Mouse (Mus musculus) cerebellum, postnatal 36 days (tissue): ENCODE results near the gene Gfral.
A peak's percentile ranks its signal among the peaks of the same experiment; 100 is the strongest.

Experiments used
- DNase-seq, 2 experiments: peaks; one replicate each; pipeline ENCODE4 v3.0.0; 2021 to 2022; ENCODE audit warnings: mixed read lengths in 2 of 2

Gfral gene

GRCm38 (mm10) chr9:76213557-76213956, at the start of gene Gfral:
TSS of gene Gfral (minus strand) at chr9:76213657.
- no peak for DNase-seq

GRCm38 (mm10) chr9:76257731-76258130, 44.3 kb upstream of the Gfral start:
- DNase-seq, result no peak

GRCm38 (mm10) chr9:76252544-76252943, 39.1 kb upstream of the Gfral start:
- DNase-seq, result no peak

GRCm38 (mm10) chr9:76252109-76252508, 38.7 kb upstream of the Gfral start:
- DNase-seq, result no peak

- DNase-seq, result no peak
These were observed 28.9 kb upstream of the Gfral start for GRCm38 (mm10) chr9:76242322-76242721.

GRCm38 (mm10) chr9:76237946-76238345, 24.5 kb upstream of the Gfral start:
- DNase-seq, result no peak

GRCm38 (mm10) chr9:76237243-76237642, 23.8 kb upstream of the Gfral start:
- no peak for DNase-seq

GRCm38 (mm10) chr9:76236626-76237025, 23.2 kb upstream of the Gfral start:
- peak; percentile 49 to 73 for DNase-seq

GRCm38 (mm10) chr9:76235945-76236503, 22.6 kb upstream of the Gfral start:
- DNase-seq, result peak; percentile 3 to 5

- DNase-seq, result no peak
These were observed 21.4 kb upstream of the Gfral start for GRCm38 (mm10) chr9:76234899-76235298.

GRCm38 (mm10) chr9:76230400-76230799, 16.9 kb upstream of the Gfral start:
- DNase-seq, result no peak

- DNase-seq, result peak; percentile 38 to 54
These were observed 3.9 kb upstream of the Gfral start for GRCm38 (mm10) chr9:76217178-76217975.

- no peak for DNase-seq
These were observed 1.2 kb upstream of the Gfral start for GRCm38 (mm10) chr9:76214678-76215077.

GRCm38 (mm10) chr9:76196917-76197316, 16.5 kb downstream of the Gfral start:
- no peak for DNase-seq

GRCm38 (mm10) chr9:76179221-76179620, 34.2 kb downstream of the Gfral start:
- DNase-seq, result no peak

- no peak for DNase-seq
These were observed 40.7 kb downstream of the Gfral start for GRCm38 (mm10) chr9:76172686-76173295.

GRCm38 (mm10) chr9:76168355-76168754, 45.1 kb downstream of the Gfral start:
- peak in 1 of 2 experiments; percentile 4 for DNase-seq

- DNase-seq, result no peak
These were observed 51.0 kb downstream of the Gfral start for GRCm38 (mm10) chr9:76162446-76162845.

GRCm38 (mm10) chr9:76145593-76145992, 67.9 kb downstream of the Gfral start:
- DNase-seq, result no peak

- DNase-seq, result no peak
These were observed 74.9 kb downstream of the Gfral start for GRCm38 (mm10) chr9:76138378-76139109.

GRCm38 (mm10) chr9:76134042-76134441, 79.4 kb downstream of the Gfral start:
- DNase-seq, result no peak

- DNase-seq, result no peak
These were observed 84.1 kb downstream of the Gfral start for GRCm38 (mm10) chr9:76129353-76129752.

- DNase-seq, result no peak
These were observed 89.2 kb downstream of the Gfral start for GRCm38 (mm10) chr9:76124249-76124648.
